Mouse (Mus musculus): ENCODE data around the gene Hist1h2bj.

Hist1h2bj gene

DNA sequence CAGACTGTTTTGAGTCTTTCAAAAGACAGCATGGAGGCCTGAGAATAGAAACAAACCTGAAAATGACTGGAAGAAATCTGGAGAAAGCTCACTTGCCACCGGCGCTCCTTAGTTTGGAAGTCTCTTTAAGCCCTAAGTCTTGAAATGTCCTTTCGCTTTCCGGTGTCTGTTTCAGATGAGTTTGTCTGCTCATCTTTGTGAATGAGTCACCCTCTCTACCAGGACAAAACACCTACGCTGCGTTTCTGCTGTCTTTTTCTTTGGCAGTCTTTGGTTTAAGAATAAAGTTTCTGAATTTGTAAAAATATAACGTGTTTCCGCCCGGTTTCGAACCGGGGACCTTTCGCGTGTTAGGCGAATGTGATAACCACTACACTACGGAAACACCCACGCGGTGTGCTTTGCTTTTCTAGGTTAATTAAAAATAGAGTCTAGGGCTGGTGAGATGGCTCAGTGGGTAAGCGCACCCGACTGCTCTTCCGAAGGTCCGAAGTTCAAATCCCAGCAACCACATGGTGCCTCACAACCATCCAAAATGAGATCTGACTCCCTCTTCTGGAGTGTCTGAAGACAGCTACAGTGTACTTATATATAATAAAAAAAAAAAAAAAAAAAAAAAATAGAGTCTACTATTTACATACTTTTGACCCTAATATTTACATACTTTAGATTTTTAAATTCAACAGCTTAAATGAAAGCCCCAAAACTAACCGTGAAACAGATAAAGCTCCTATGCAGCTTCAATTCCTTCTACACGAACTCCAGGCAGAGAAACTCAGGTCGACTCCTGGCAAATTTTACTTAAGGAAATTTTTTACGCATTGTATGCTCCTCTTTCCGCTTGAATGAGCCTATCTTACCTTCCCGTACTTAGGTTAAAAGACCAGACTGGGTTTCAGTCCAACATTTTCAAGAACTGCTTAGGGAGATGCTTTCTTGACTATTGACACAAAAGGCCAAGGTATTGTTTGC, 27.2 kb upstream of the Hist1h2bj start:
- peak; percentile 60 for DNase-seq

DNA sequence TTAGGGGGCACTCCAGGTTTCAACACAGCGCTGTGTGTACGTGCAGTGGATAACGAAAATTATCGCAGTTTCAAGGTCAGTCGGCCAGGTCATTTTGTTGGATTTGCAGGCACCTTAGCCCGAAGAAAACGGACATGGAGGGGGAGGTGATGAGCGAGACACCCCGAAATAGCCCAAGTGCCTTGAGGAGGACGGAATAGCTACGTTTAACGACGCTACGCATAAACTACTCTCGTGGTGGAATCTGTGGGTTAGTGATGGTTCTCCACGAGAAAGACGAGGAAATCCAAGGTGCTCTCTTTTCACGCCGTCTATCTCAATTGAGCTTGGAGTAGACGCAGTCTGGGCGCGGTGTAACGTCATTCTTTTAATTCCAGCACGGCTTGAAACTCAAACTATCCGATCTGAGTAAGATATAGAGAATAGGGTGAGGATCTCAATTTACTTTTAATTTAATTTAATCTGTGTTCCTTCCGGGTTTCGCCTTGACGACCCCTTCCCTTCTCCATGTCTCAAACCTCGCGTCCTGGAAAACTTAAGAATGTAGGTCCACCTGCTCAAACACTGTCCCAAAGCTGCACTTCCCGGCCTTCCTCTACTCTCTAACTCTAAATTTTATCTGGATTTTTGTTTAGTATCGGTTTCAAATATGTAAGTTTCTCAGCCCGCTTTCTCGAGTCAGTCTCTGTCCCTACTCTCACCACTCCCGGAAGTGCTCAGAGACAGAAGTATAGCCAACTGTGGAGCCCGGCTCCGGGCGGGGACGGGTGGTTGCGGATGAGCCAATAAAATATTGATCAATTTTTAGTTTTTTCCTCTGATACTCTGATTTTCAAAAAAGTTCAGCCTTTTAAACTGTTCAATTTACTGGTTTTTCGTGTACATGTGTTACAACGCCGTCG, 22.8 kb upstream of the Hist1h2bj start:
- DNase-seq = no peak

DNA sequence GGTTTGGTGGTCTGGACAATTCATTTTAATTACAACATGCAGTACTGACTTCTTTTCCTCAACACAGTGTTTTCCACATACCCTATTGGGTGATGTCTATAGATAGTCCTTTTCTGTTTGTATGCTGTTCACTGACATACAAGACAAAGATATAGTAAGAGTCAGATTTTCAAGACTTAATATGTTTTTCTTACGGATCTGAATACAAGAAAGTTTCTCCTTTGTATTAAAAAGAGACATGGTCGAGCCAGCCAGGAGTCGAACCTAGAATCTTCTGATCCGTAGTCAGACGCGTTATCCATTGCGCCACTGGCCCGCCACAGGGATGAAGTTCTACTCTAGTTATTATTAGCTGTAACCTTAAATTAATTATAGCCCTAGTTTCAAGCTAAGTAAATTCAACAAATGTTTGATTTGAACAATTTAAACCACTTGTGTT, 22.1 kb upstream of the Hist1h2bj start:
- DNase-seq = peak; percentile 52

DNA sequence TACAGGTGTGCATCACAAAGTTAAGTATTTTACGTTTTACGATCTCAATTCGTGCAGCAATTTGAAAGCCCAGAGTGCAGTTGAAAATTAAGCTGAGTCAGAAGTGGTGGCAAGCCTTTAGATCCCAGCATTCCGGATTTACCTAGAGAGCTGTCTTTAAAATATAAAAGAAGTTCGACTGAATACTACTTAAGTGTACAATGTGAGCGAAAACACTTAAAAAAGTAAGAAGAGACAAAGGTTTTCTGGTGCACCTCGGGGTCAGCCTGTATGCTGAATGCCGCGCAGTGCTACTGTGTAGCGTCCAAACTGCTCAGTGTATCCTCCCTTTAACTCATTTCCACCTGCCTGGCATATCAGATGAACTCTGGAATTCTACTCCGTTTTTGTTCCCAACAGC, 21.4 kb upstream of the Hist1h2bj start:
- no peak for DNase-seq

DNA sequence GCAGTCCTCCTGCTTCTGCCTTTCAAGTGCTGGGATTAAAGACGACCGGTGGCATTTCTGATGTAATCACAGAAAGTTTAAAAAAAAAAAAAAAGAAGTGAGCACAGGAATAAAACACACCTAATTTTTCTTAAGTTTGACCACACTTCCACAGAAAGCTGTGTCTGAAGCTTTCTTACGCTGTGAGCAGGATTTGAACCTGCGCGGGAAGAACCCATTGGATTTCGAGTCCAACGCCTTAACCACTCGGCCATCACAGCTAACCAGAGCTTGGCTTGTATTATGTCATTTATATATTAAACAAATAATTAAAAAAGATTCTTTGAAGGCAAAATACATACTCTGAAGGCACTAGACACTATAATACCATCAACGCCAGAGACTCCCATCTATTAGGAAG, 20.8 kb upstream of the Hist1h2bj start:
- peak; percentile 82 for DNase-seq

DNA sequence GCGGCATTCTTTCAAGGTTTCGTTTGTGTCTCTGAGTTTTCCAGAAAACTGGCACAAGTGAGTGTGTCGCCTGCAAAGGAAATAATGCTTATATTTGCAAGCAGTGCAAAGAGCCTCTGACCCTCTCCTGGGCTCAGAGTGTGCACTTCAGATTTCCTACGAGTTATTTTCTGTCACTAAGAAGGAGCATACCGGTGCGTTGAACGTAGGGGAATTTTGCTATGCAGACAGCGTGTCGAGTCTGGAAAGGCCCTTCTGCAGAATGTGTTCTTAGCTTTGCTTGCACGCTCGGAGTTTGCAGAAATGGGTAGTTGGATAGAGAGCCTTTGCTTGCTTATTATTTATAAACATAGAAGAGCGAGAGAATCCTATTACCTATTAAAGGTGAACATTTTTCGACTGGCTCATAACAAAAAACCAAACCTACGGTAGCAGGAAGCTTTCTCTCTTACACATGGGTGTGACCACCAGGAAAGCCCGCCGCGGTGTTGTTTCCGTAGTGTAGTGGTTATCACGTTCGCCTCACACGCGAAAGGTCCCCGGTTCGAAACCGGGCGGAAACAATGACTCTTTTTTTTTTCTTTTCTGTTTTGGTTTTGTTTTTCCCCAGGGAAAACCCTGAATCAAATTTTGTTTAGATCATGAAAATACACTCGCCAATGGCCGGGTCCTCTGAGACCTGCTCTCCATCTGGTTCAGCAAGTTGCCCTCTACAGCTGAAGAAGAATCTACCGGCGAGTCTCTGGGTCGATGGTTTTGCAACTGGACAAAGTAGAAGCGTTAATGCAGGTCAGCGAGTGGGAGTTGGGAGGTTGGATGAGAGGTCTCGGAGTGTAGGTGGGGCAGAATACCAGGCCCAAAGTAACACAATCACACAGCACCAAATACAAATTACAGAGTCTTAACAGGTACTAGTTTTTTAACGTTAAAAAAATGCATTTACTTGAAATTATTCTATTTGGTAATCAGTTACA, 16.7 kb upstream of the Hist1h2bj start:
- DNase-seq = peak; percentile 81

DNA sequence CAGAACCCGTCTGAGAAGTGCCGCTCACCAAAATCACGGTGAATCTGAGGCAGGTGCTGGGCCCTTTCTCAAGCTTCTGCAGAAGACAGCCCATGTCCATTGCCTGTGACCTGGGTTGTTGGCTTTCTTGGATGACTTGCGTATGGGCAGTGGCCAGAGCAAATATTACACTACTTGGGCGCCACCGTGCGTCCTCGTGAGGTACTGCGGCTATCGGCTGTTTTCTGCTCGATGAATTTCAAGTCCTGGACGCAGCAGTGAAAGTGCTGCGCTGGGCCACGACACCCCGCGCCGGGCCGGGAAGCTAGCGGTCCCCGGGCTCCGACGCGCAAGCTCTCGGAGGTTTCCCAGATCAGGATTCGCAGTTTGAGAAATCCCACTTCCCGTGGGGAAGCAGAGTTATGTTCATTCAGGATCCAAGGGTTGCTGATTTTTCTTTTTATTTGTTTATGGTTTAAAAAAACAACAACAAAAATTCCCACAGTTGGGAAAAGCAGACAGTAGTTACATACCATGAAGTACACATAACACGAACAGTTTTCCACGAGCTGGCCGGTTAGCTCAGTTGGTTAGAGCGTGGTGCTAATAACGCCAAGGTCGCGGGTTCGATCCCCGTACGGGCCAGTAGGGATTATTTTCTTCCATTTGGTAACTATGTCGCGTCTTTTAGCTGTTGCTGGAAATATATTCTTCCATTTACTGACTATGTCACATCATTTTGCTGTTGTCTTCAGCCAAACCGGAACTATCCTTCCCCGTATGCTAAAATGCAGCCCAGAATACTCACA, 14.1 kb upstream of the Hist1h2bj start:
- DNase-seq = peak; percentile 98

DNA sequence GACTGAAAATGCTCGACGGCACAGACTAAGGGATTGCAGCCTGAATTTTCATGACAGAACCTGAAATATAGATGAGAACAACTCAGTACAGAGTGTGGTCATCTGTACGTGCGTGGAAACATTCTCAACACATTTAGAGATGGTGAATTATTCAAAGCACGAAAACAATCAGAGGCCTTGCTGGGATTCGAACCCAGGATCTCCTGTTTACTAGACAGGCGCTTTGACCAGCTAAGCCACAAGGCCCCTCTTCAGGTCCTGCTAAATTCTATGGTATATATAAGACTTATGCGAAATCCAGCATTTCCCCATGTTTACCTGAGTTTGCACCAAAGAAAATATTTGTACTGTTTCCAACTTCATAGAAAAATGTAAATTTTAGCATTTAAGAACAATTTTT, 13.1 kb upstream of the Hist1h2bj start:
- no peak for DNase-seq

DNA sequence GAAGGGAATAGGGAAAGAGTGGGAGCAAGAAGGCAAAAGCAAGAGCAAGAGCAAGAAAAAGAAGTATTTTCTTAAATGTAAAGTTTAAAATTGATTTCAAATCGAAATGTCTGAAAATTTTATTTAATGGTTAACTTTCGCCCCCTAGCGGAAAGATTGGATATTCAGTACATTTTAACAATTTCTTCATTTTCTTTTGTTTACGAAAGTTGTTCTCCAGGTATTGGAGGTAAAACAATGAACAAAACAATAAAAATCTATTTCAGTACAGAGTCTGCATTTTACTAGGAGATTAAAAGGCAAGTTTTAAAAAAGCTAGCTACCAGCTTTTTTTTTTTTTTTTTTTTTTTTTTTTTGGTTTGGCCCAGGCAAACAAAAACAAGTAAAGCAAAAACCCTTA, 12.5 kb upstream of the Hist1h2bj start:
- no peak for DNase-seq

DNA sequence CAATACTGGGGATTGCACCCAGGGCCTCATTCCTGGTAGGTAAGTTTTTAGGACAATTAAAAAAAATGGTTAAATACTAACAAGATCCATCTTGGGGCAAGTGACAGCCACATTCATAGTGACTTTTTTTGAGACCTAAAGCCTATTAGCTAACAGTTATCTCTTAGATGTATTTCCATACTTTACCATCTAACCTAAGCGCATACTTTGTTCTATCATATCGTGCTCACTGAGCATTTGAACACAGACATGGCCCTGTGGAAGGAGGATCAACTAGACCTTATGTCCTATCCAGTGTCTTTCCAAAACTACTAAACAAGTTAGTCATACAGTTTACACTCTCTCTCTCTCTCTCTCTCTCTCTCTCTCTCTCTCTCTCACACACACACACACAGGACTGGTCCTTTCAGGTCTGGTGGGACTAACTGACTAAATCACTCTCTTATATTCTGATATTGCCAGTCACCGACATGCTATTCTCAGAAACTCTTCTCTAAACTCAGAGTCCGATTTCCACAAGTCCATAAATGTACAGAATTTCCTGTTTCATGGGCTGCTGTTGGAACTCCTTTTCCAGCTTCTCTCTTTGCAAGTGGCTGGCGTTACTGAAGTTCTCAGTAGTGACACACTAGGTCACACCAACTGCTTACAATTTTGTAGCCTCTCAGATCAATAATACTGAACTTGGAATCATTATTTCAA, 9.1 kb upstream of the Hist1h2bj start:
- no peak for DNase-seq

DNA sequence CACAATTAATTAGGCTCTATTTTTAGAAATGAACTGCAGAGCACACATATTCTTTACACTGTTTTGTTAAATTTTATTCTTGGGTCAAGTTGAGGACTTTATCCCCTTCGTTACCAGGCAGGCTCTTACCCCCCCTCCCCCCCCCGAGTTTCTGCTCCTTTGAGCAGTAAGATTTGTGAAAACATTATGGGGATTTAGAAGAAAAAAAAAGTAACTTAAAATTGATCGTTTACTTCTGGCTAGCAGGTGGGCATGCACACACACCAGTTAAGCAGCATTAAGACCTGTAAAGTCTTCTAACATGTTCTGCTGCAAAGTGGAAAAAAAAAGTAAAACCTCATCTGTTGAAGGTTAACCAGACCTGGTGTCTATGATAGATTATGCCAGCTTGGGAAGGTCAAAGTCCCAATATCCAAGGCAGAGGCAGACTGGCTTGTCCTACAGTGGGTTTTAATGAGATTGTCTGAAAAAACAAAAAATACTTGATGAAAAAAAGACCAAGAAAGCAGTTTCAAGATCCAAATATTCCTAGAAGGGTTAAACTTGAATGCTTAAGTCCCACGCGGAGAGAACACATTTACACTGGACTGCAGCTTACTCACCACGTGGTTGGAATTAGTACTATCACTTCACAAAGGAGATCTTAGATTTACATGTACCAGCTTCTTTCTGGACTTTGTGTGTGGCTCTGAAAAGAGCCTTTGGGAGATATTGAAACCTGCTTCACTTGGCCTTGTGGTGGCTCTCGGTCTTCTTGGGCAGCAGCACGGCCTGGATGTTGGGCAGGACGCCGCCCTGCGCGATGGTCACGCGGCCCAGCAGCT, 8.4 kb upstream of the Hist1h2bj start:
- no peak for DNase-seq

DNA sequence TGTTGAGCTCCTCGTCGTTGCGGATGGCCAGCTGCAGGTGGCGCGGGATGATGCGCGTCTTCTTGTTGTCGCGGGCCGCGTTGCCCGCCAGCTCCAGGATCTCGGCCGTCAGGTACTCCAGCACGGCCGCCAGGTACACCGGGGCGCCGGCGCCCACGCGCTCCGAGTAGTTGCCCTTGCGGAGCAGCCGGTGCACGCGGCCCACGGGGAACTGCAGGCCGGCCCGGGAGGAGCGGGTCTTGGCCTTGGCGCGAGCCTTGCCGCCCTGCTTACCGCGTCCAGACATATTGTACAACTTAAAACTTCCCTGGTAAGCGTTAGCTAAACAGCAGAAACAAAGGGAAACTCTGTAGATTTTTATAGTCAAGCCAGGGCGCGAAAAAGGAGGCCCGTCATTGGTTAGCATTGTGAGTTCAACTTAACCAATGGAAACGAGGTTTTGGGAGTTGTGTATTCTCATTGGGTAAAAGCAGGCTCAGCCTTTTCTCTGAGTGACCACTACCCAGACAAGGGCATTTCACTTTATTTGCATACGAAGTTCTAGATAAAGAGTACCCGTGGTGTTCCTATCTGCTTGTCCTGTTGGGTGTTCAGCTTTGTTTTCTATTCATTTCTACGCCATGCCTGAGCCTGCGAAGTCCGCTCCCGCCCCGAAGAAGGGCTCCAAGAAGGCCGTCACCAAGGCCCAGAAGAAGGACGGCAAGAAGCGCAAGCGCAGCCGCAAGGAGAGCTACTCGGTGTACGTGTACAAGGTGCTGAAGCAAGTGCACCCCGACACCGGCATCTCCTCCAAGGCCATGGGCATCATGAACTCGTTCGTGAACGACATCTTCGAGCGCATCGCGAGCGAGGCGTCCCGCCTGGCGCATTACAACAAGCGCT, 7.5 kb upstream of the Hist1h2bj start, which contains the start of the genes Hist1h2ah and Hist1h2bk:
TSS of gene Hist1h2ah (minus strand) at position 302 of the 882 bp plus-strand sequence.
TSS of gene Hist1h2bk (plus strand) at position 604 of the 882 bp plus-strand sequence.
- peak; percentile 94 for DNase-seq

DNA sequence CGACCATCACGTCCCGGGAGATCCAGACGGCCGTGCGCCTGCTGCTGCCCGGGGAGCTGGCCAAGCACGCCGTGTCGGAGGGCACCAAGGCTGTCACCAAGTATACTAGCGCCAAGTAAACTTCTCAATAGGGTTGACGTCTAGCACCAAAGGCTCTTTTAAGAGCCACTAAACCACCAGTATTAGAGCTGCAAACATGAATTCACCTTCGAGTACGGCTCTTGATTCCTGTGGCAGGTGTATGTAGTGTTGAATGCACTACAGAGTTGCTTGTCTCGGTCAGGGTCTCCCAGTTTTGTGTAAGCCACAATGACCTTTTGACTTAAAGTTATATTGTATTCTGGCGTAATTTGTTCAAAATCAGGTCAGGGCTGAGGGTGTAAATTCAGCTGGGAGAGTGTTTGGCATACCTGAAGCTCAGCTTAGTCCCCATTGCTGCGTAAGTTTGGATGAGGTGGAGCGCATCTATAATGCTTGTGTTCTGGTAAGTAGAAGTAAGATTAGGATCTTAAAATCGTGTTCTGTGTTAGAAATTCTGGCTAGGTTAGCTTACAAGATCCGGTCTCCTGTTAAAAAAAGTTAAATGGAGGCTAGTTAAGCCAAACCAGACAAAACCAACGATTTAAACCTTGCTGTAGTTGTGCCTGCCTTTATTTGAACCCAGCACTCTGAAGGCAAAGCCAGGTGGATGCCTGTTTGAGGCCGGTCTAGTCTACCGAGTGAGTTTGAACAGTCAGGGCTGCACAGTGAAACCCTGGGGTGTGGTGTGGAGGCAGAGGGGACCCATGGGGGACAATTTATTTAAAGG, 6.7 kb upstream of the Hist1h2bj start:
- no peak for DNase-seq

DNA sequence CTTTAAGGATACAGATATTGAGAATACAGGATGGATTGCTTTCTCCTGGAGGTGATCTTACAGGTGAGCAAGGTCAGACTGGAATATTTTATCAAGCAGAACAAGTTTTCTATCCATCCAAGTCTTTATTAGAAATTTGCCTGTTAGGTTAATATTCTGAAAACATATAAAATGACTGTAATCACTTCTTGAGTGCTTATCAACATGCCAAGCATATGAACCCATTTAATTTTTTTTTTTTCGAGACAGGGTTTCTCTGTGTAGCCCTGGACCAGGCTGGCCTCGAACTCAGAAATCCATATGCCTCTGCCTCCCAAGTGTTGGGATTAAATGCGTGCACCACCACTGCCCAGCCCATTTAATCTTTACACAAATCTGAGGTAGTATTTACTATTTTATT, 6.0 kb upstream of the Hist1h2bj start:
- DNase-seq = no peak

DNA sequence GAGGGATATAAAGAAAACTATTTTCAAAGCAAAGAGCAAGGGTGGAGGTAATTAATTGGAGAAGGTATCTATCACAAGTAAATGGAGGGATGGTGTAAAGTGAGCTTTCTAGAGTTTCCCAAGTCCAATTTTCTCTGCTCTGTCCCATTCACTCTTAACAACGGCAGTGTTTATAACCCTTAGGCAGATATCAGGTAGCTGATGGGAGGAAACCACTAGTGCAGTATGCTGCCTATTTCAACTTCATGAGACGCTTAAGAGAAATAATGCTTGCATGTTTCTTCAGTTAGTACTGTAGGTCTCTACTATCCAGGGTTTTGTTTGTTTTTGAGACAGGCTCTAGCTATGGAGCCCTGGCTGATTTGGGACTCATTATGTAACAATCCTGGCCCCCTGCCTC, 5.6 kb upstream of the Hist1h2bj start:
- DNase-seq = peak; percentile 10

DNA sequence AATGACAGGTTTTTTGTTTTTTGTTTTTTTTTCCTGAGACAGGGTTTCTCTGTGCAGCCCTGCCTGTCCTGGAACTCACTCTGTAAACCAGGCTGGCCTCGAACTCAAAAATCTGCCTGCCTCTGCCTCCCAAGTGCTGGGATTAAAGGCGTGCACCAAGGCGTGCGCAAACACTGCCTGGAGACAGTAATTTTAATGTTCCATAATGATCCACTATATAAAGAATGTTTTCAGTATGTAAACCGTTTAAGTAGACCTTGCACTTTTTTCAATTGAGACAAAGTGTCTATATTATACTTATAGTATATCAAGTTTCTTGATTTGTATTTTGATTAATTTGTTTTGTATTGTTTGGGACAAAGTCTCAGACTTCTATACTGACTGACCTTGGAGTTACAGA, 3.6 kb upstream of the Hist1h2bj start:
- DNase-seq = no peak

DNA sequence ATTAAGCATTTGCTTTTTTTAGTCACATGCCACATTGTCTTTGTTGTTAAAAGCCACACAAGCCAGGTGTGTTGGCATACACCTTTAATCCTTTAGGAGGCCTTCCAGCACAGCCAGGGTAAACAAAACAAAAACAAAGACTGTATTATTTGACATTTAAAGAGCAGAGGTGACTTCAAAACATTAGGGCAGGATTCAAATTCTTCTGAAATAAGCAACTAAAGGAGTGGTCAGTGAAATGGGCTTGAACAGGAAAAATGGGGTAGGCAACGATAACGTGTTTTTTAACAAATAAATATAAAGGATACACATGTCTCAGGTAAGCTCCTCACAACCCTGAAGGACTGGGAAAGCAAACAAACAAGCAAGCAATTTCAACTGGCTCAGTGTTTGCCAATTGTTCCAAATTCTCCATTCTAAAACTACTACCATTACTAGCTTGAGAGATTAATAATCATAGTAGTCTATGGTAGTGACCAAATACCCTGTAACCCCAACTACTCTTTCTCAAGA, 3.0 kb upstream of the Hist1h2bj start:
- DNase-seq = no peak

All from cerebellum, adult 9-10 months (tissue).